Mouse (Mus musculus): ENCODE data around the gene Crct1.

Crct1 gene

GRCm38 (mm10) chr3:93015460-93016104 lies at the start of gene Crct1:
TSS of gene Crct1 (minus strand) at chr3:93015687.
- no peak for DNase-seq

- peak in 1 of 2 experiments; percentile 3 for DNase-seq
These were observed 37.5 kb upstream of the Crct1 start for GRCm38 (mm10) chr3:93052826-93053474.

- no peak for DNase-seq
These were observed 34.7 kb upstream of the Crct1 start for GRCm38 (mm10) chr3:93050182-93050581.

GRCm38 (mm10) chr3:93031450-93031849 lies 16.0 kb upstream of the Crct1 start:
- DNase-seq, result peak; percentile 6 to 10

GRCm38 (mm10) chr3:93025486-93025885 lies 10.0 kb upstream of the Crct1 start:
- no peak for DNase-seq

- DNase-seq, result no peak
These were observed 8.1 kb upstream of the Crct1 start for GRCm38 (mm10) chr3:93023411-93024184.

- DNase-seq, result no peak
These were observed 5.7 kb upstream of the Crct1 start for GRCm38 (mm10) chr3:93021171-93021570.

GRCm38 (mm10) chr3:93018960-93019359 lies 3.5 kb upstream of the Crct1 start, which contains the start of gene Lce1m:
TSS of gene Lce1m (minus strand) at chr3:93019060.
- DNase-seq, result no peak

- DNase-seq, result no peak
These were observed 616 bp downstream of the Crct1 start for GRCm38 (mm10) chr3:93014871-93015270.

GRCm38 (mm10) chr3:93014378-93014801 lies 1.1 kb downstream of the Crct1 start:
- peak in 1 of 2 experiments; percentile 1 for DNase-seq

- no peak for DNase-seq
These were observed 12.6 kb downstream of the Crct1 start for GRCm38 (mm10) chr3:93002843-93003242.

- DNase-seq, result no peak
These were observed 14.9 kb downstream of the Crct1 start for GRCm38 (mm10) chr3:93000621-93001020.

- DNase-seq, result peak; percentile 57 to 58
These were observed 16.8 kb downstream of the Crct1 start for GRCm38 (mm10) chr3:92998691-92999090.

- DNase-seq, result no peak
These were observed 23.6 kb downstream of the Crct1 start, which contains the start of gene Lce3f for GRCm38 (mm10) chr3:92991926-92992325. TSS of gene Lce3f (plus strand) at chr3:92992226.

- no peak for DNase-seq
These were observed 37.0 kb downstream of the Crct1 start for GRCm38 (mm10) chr3:92978484-92978883.

GRCm38 (mm10) chr3:92966761-92967160 lies 48.7 kb downstream of the Crct1 start, which contains the start of gene Lce3e:
TSS of gene Lce3e (plus strand) at chr3:92967061.
- no peak for DNase-seq
